ENCODE assay signal across 8 mouse cellular contexts in the genomic region with DNA sequence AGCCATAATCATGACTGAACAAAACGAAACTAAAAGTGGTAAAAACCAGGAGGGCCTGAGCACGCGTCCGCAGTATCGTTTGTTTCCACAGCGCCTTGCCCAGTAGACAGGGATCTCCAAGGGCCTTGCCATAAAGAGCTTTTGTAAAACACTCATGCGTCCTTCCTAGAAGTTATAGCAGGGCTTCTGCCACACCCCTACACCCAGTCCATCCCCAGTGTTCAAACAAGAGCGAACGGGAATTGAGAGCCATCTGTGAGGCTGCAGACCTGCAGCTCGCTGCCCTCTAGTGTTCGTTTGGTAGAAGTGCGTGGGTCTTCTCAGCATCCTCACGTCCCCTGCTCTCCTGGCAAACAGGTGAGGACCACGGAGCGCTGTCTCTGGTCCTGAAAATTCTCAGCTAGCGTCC. TPM values are rescaled to one million over a fixed set of nuclear protein-coding genes. Genes with fewer than 3 reads are reported as not detected.
DNase-seq lines count a peak whose midpoint lies in the region; ATAC-seq and TF ChIP-seq lines count a peak whose summit lies in the region.

No protein-coding gene starts in this region.

- H3K4me1 ChIP-seq in ES-Bruce4 (ENCODE audit: control insufficient read depth, insufficient read depth, low read length), result peaks cover 2% of the 10 kb centered on the region
- H3K4me1 ChIP-seq in embryonic facial prominence, embryonic 11.5 days (ENCODE audit: control insufficient read depth, insufficient read depth, low read length), result no peaks in the 10 kb centered on the region
- peaks cover 2% of the 10 kb centered on the region; the same call in 1 of the 2 replicates for H3K4me1 ChIP-seq in heart, embryonic 13.5 days
- 0 out of 2 replicates have a peak, but pooled peaks cover 3% of the 10 kb centered on the region for H3K4me1 ChIP-seq in kidney, embryonic 16.5 days (ENCODE audit: insufficient read depth, low read length)
- no peaks in the 10 kb centered on the region for H3K4me1 ChIP-seq in lung, embryonic 15.5 days

- no peak for ATAC-seq in embryonic facial prominence, embryonic 11.5 days (replicated peaks; ENCODE audit: insufficient number of reproducible peaks, low FRiP score, low TSS enrichment, low read depth)
- no peak for ATAC-seq in heart, embryonic 13.5 days (ENCODE audit: extremely low read depth, insufficient number of reproducible peaks, low FRiP score, low TSS enrichment)
- ATAC-seq in kidney, embryonic 16.5 days (ENCODE audit: low FRiP score, low TSS enrichment), result peak; percentile 76
- peak; percentile 67; the same call in 1 of the 2 replicates for ATAC-seq in lung, embryonic 15.5 days (ENCODE audit: borderline replicate concordance, extremely low read depth, low FRiP score, low TSS enrichment)
- peak; percentile 98 for ATAC-seq in neutrophil, adult 5-6 weeks (ENCODE audit: extremely low read depth, insufficient number of reproducible peaks, low FRiP score, poor library complexity, severe bottlenecking)

- no peak for TF ChIP-seq POLR2A in ES-Bruce4 (IDR thresholded peaks at IDR 0.05; ENCODE audit: insufficient read depth, low read length)

- H3K9ac ChIP-seq in ES-Bruce4 (ENCODE audit: low read depth, poor library complexity, severe bottlenecking), result no peak overlapping the region
- H3K9ac ChIP-seq in embryonic facial prominence, embryonic 11.5 days (replicated peaks; ENCODE audit: low read length), result no peak overlapping the region
- peak overlapping the region; percentile 64; the same call in 1 of the 2 replicates for H3K9ac ChIP-seq in heart, embryonic 13.5 days
- H3K9ac ChIP-seq in kidney, embryonic 16.5 days (replicated peaks; ENCODE audit: low read length), result no peak overlapping the region; the same call in 1 of the 2 replicates
- H3K9ac ChIP-seq in lung, embryonic 15.5 days, result 0 out of 2 replicates have a peak overlapping the region, but pooled peaks have one; percentile 39

- H3K27me3 ChIP-seq in ES-Bruce4 (ENCODE audit: control insufficient read depth, insufficient read depth, low read length, poor library complexity, severe bottlenecking), result no peaks in the 10 kb centered on the region
- H3K27me3 ChIP-seq in embryonic facial prominence, embryonic 11.5 days (ENCODE audit: control insufficient read depth, insufficient read depth, low read length), result no peaks in the 10 kb centered on the region
- peaks cover 4% of the 10 kb centered on the region; the same call in 1 of the 2 replicates for H3K27me3 ChIP-seq in heart, embryonic 13.5 days (replicated peaks)
- H3K27me3 ChIP-seq in kidney, embryonic 16.5 days (ENCODE audit: insufficient read depth, low read length), result no peaks in the 10 kb centered on the region
- no peaks in the 10 kb centered on the region for H3K27me3 ChIP-seq in lung, embryonic 15.5 days

- H3K36me3 ChIP-seq in ES-Bruce4 (ENCODE audit: control insufficient read depth, insufficient read depth, low read length, poor library complexity, severe bottlenecking), result no peaks in the 10 kb centered on the region; the same call in 1 of the 2 replicates
- no peaks in the 10 kb centered on the region for H3K36me3 ChIP-seq in embryonic facial prominence, embryonic 11.5 days (replicated peaks; ENCODE audit: control insufficient read depth, insufficient read depth, low read depth, low read length)
- H3K36me3 ChIP-seq in heart, embryonic 13.5 days, result no peaks in the 10 kb centered on the region
- H3K36me3 ChIP-seq in kidney, embryonic 16.5 days (ENCODE audit: insufficient read depth, low read length), result no peaks in the 10 kb centered on the region
- H3K36me3 ChIP-seq in lung, embryonic 15.5 days, result no peaks in the 10 kb centered on the region

- TF ChIP-seq EP300 in ES-Bruce4 (IDR thresholded peaks at IDR 0.05; ENCODE audit: insufficient read depth, low read depth, low read length), result peak; percentile 68; the same call in 1 of the 2 replicates

- peak overlapping the region; percentile 29; the same call in 1 of the 2 replicates for H3K27ac ChIP-seq in ES-Bruce4 (ENCODE audit: insufficient read depth, low read length)
- no peak overlapping the region for H3K27ac ChIP-seq in embryonic facial prominence, embryonic 11.5 days (replicated peaks; ENCODE audit: low read depth, low read length)
- H3K27ac ChIP-seq in heart, embryonic 13.5 days (replicated peaks), result no peak overlapping the region
- no peak overlapping the region for H3K27ac ChIP-seq in kidney, embryonic 16.5 days (ENCODE audit: low read length)
- H3K27ac ChIP-seq in lung, embryonic 15.5 days, result no peak overlapping the region

- WGBS in embryonic facial prominence, embryonic 11.5 days, result 29% methylated on average over 16 of the region's 16 CpGs
- WGBS in heart, embryonic 13.5 days, result 27% methylated on average over 16 of the region's 16 CpGs
- WGBS in kidney, embryonic 16.5 days, result 29% methylated on average over 16 of the region's 16 CpGs
- WGBS in lung, embryonic 15.5 days, result 16% methylated on average over 16 of the region's 16 CpGs

- peak; percentile 68 for DNase-seq in adrenal gland, postnatal 10 days
- peak; percentile 93 for DNase-seq in embryonic facial prominence, embryonic 11.5 days (ENCODE audit: low spot score)
- DNase-seq in thymus, postnatal 36 days, result peak; percentile 70 to 73

- no peak overlapping the region for H3K4me2 ChIP-seq in embryonic facial prominence, embryonic 11.5 days (ENCODE audit: low read depth, low read length)
- peak overlapping the region; percentile 68 for H3K4me2 ChIP-seq in heart, embryonic 13.5 days
- H3K4me2 ChIP-seq in kidney, embryonic 16.5 days (replicated peaks; ENCODE audit: low read depth, low read length), result peak overlapping the region; percentile 54
- peak overlapping the region; percentile 55 for H3K4me2 ChIP-seq in lung, embryonic 15.5 days

- H3K4me3 ChIP-seq in ES-Bruce4 (ENCODE audit: low read depth, low read length), result no peak overlapping the region
- H3K4me3 ChIP-seq in embryonic facial prominence, embryonic 11.5 days (ENCODE audit: low read depth, low read length), result no peak overlapping the region
- H3K4me3 ChIP-seq in heart, embryonic 13.5 days, result peak overlapping the region; percentile 48
- H3K4me3 ChIP-seq in kidney, embryonic 16.5 days (ENCODE audit: low read length), result peak overlapping the region; percentile 40
- H3K4me3 ChIP-seq in lung, embryonic 15.5 days, result peak overlapping the region; percentile 41

- TF ChIP-seq CTCF in ES-Bruce4 (IDR thresholded peaks at IDR 0.05; ENCODE audit: low read depth, low read length), result peak; percentile 99

- H3K9me3 ChIP-seq in ES-Bruce4 (replicated peaks; ENCODE audit: control insufficient read depth, insufficient read depth, low read length, poor library complexity, severe bottlenecking), result no peaks in the 10 kb centered on the region
- no peaks in the 10 kb centered on the region for H3K9me3 ChIP-seq in embryonic facial prominence, embryonic 11.5 days (replicated peaks; ENCODE audit: control insufficient read depth, low read length)
- H3K9me3 ChIP-seq in heart, embryonic 13.5 days, result no peaks in the 10 kb centered on the region
- H3K9me3 ChIP-seq in kidney, embryonic 16.5 days (ENCODE audit: low read length), result no peaks in the 10 kb centered on the region
- H3K9me3 ChIP-seq in lung, embryonic 15.5 days, result no peaks in the 10 kb centered on the region

RNA-seq across cellular contexts. Expression of gene Tor1b, which starts 10.2 kb away (rescaled TPM):
- 21.7 and 22.3 TPM in 2 replicates for polyA plus RNA-seq in ES-Bruce4 (2011; ENCODE audit: insufficient read depth, insufficient read length, low read depth, missing spikeins)
- 10 to 100 TPM; 38.8 to 44.0 TPM for total RNA-seq in adrenal gland, postnatal 10 days (2021)
- 26.0 and 28.4 TPM in 2 replicates for polyA plus RNA-seq in embryonic facial prominence, embryonic 11.5 days (2014; fragmentation: Nextera tagmentation; extraction: Ambion mirVana)
- 23.3 and 24.3 TPM in 2 replicates for polyA plus RNA-seq in heart, embryonic 13.5 days (2015; fragmentation: Nextera tagmentation; extraction: Ambion mirVana)
- 38.9 and 40.4 TPM in 2 replicates for polyA plus RNA-seq in kidney, embryonic 16.5 days (2015; fragmentation: Nextera tagmentation; extraction: Ambion mirVana)
- polyA plus RNA-seq in lung, embryonic 15.5 days (2015; fragmentation: Nextera tagmentation; extraction: Ambion mirVana), result 38.6 and 38.7 TPM in 2 replicates
- total RNA-seq in neutrophil, adult 5-6 weeks (2017), result 30.9 and 38.5 TPM in 2 replicates

RNA-seq across cellular contexts. Expression of gene Ptges, which starts 12.9 kb away (rescaled TPM):
- 8.7 and 9.4 TPM in 2 replicates for polyA plus RNA-seq in ES-Bruce4 (2011; ENCODE audit: insufficient read depth, insufficient read length, low read depth, missing spikeins)
- 10 to 100 TPM in 1 of 2 experiments, 1 to 10 TPM in 1; 9.1 to 12.0 TPM for total RNA-seq in adrenal gland, postnatal 10 days (2021)
- 9.1 and 9.3 TPM in 2 replicates for polyA plus RNA-seq in embryonic facial prominence, embryonic 11.5 days (2014; fragmentation: Nextera tagmentation; extraction: Ambion mirVana)
- 2.3 and 5.0 TPM in 2 replicates for polyA plus RNA-seq in heart, embryonic 13.5 days (2015; fragmentation: Nextera tagmentation; extraction: Ambion mirVana)
- polyA plus RNA-seq in kidney, embryonic 16.5 days (2015; fragmentation: Nextera tagmentation; extraction: Ambion mirVana), result 19.1 and 25.2 TPM in 2 replicates
- 19.3 and 24.1 TPM in 2 replicates for polyA plus RNA-seq in lung, embryonic 15.5 days (2015; fragmentation: Nextera tagmentation; extraction: Ambion mirVana)
- not detected in 2 replicates for total RNA-seq in neutrophil, adult 5-6 weeks (2017)

RNA-seq across cellular contexts. Expression of gene Tor1a, which starts 25.1 kb away (rescaled TPM):
- polyA plus RNA-seq in ES-Bruce4 (2011; ENCODE audit: insufficient read depth, insufficient read length, low read depth, missing spikeins), result 27.5 and 31.0 TPM in 2 replicates
- 10 to 100 TPM; 32.5 to 35.7 TPM for total RNA-seq in adrenal gland, postnatal 10 days (2021)
- 84.8 and 86.6 TPM in 2 replicates for polyA plus RNA-seq in embryonic facial prominence, embryonic 11.5 days (2014; fragmentation: Nextera tagmentation; extraction: Ambion mirVana)
- 54.9 and 55.1 TPM in 2 replicates for polyA plus RNA-seq in heart, embryonic 13.5 days (2015; fragmentation: Nextera tagmentation; extraction: Ambion mirVana)
- 80.3 and 83.9 TPM in 2 replicates for polyA plus RNA-seq in kidney, embryonic 16.5 days (2015; fragmentation: Nextera tagmentation; extraction: Ambion mirVana)
- polyA plus RNA-seq in lung, embryonic 15.5 days (2015; fragmentation: Nextera tagmentation; extraction: Ambion mirVana), result 79.3 and 79.4 TPM in 2 replicates
- total RNA-seq in neutrophil, adult 5-6 weeks (2017), result 64.5 and 65.3 TPM in 2 replicates

RNA-seq across cellular contexts. Expression of gene BC005624, which starts 39.4 kb away (rescaled TPM):
- 30.9 and 43.6 TPM in 2 replicates for polyA plus RNA-seq in ES-Bruce4 (2011; ENCODE audit: insufficient read depth, insufficient read length, low read depth, missing spikeins)
- total RNA-seq in adrenal gland, postnatal 10 days (2021), result 10 to 100 TPM; 26.4 to 30.1 TPM
- polyA plus RNA-seq in embryonic facial prominence, embryonic 11.5 days (2014; fragmentation: Nextera tagmentation; extraction: Ambion mirVana), result 54.0 and 58.8 TPM in 2 replicates
- 32.8 and 36.9 TPM in 2 replicates for polyA plus RNA-seq in heart, embryonic 13.5 days (2015; fragmentation: Nextera tagmentation; extraction: Ambion mirVana)
- 63.0 and 64.0 TPM in 2 replicates for polyA plus RNA-seq in kidney, embryonic 16.5 days (2015; fragmentation: Nextera tagmentation; extraction: Ambion mirVana)
- 55.6 and 56.9 TPM in 2 replicates for polyA plus RNA-seq in lung, embryonic 15.5 days (2015; fragmentation: Nextera tagmentation; extraction: Ambion mirVana)
- total RNA-seq in neutrophil, adult 5-6 weeks (2017), result 118 and 128 TPM in 2 replicates

RNA-seq across cellular contexts. Expression of gene Usp20, which starts 39.5 kb away (rescaled TPM):
- 7.2 and 10.5 TPM in 2 replicates for polyA plus RNA-seq in ES-Bruce4 (2011; ENCODE audit: insufficient read depth, insufficient read length, low read depth, missing spikeins)
- 10 to 100 TPM; 17.6 to 22.5 TPM for total RNA-seq in adrenal gland, postnatal 10 days (2021)
- 9.3 and 10.4 TPM in 2 replicates for polyA plus RNA-seq in embryonic facial prominence, embryonic 11.5 days (2014; fragmentation: Nextera tagmentation; extraction: Ambion mirVana)
- polyA plus RNA-seq in heart, embryonic 13.5 days (2015; fragmentation: Nextera tagmentation; extraction: Ambion mirVana), result 33.0 and 39.3 TPM in 2 replicates
- polyA plus RNA-seq in kidney, embryonic 16.5 days (2015; fragmentation: Nextera tagmentation; extraction: Ambion mirVana), result 22.6 and 26.3 TPM in 2 replicates
- polyA plus RNA-seq in lung, embryonic 15.5 days (2015; fragmentation: Nextera tagmentation; extraction: Ambion mirVana), result 14.8 and 16.6 TPM in 2 replicates
- total RNA-seq in neutrophil, adult 5-6 weeks (2017), result 8.7 and 9.8 TPM in 2 replicates

Comparison
In these comparisons a context has a peak if more than half of its experiments do, and no peak if none do; other contexts are left out.
1. H3K4me3 ChIP-seq: peak in heart, embryonic 13.5 days (single experiment), kidney, embryonic 16.5 days (single experiment) and lung, embryonic 15.5 days (single experiment); none in ES-Bruce4 (single experiment) and embryonic facial prominence, embryonic 11.5 days (single experiment).
2. H3K9ac ChIP-seq: peak in heart, embryonic 13.5 days (single experiment) and lung, embryonic 15.5 days (single experiment); none in ES-Bruce4 (single experiment), embryonic facial prominence, embryonic 11.5 days (single experiment) and kidney, embryonic 16.5 days (single experiment).
3. ATAC-seq: peak in kidney, embryonic 16.5 days (single experiment), lung, embryonic 15.5 days (single experiment) and neutrophil, adult 5-6 weeks (single experiment); none in embryonic facial prominence, embryonic 11.5 days (single experiment) and heart, embryonic 13.5 days (single experiment).
4. Peak in every context shown above with its lines, with median percentiles within 50 percentile points of each other: DNase-seq.